ENCODE assay signal across 9 mouse cellular contexts in the genomic region with DNA sequence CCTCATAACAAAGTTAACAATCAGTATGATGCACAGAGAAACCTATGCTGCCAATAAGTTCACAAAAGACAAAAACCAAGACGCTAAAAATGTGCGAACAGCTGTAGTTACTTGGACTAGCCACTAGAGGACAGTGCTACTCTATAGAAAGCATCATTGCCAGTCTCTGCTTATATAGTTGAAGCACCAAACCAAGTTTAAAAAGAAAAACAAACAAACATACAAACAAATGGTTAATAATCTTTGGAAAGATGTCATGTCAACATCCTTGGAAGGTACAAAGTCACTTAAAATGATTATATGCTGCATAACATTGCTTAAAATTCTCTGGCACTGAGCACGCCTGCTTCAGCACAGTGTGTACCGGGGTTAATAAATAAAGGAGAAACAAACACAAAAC. TPM values are rescaled to one million over a fixed set of nuclear protein-coding genes. Genes with fewer than 3 reads are reported as not detected.
DNase-seq lines count a peak whose midpoint lies in the region; ATAC-seq and TF ChIP-seq lines count a peak whose summit lies in the region.
"Had no signal": no experiment of that assay in that cellular context is flagged by ENCODE, and none has a peak within 500 bp of the region (broad histone marks: within the 10 kb centered on the region; RNA-seq: fewer than 3 reads in every experiment).

No protein-coding gene starts in this region.

- H3K9ac ChIP-seq in hindbrain, embryonic 11.5 days (ENCODE audit: low read depth, low read length), result no peak overlapping the region
- H3K9ac ChIP-seq in lung, postnatal 0 days (replicated peaks; ENCODE audit: low read depth), result no peak overlapping the region

- H3K4me2 ChIP-seq in hindbrain, embryonic 11.5 days (replicated peaks; ENCODE audit: low read depth, low read length), result no peak overlapping the region
- H3K4me2 ChIP-seq in lung, postnatal 0 days (replicated peaks; ENCODE audit: low read depth, low read length), result no peak overlapping the region

- H3K27me3 ChIP-seq in hindbrain, embryonic 11.5 days (ENCODE audit: control insufficient read depth, insufficient read depth, low read length), result peaks cover 6% of the 10 kb centered on the region
- H3K27me3 ChIP-seq in hindbrain, embryonic 10.5 days (ENCODE audit: insufficient read depth, poor library complexity, severe bottlenecking), result peaks cover 17% of the 10 kb centered on the region
- H3K27me3 ChIP-seq in C2C12 (ENCODE audit: control insufficient read depth, insufficient read depth, insufficient read length), result no peaks in the 10 kb centered on the region
- H3K27me3 ChIP-seq in lung, postnatal 0 days (replicated peaks; ENCODE audit: insufficient read depth, low read length), result 0 out of 2 replicates have a peak, but pooled peaks cover 4% of the 10 kb centered on the region

- DNase-seq in hindbrain, embryonic 11.5 days (ENCODE audit: low spot score), result peak; percentile 56
- DNase-seq in hindbrain, embryonic 10.5 days (ENCODE audit: low spot score), result no peak
- DNase-seq in cerebellum, adult 9-11 months, result peak; percentile 50
- DNase-seq in lung, postnatal 0 days (ENCODE audit: low spot score), result peak; percentile 64
- DNase-seq in spleen, adult 18-20 months, result no peak
- no peak for DNase-seq in left cerebral cortex, postnatal 4 days

- no peak overlapping the region for H3K27ac ChIP-seq in hindbrain, embryonic 11.5 days (ENCODE audit: low read depth, low read length)
- H3K27ac ChIP-seq in hindbrain, embryonic 10.5 days, result no peak overlapping the region
- no peak overlapping the region for H3K27ac ChIP-seq in lung, postnatal 0 days (ENCODE audit: low read length)

- H3K36me3 ChIP-seq in hindbrain, embryonic 11.5 days (ENCODE audit: control insufficient read depth, insufficient read depth, low read length), result no peaks in the 10 kb centered on the region
- H3K36me3 ChIP-seq in hindbrain, embryonic 10.5 days, result no peaks in the 10 kb centered on the region
- no peaks in the 10 kb centered on the region for H3K36me3 ChIP-seq in C2C12 (ENCODE audit: control insufficient read depth, insufficient read depth)
- no peaks in the 10 kb centered on the region for H3K36me3 ChIP-seq in lung, postnatal 0 days (ENCODE audit: insufficient read depth, low read length)

- no peak overlapping the region for H3ac ChIP-seq in C2C12 (ENCODE audit: control insufficient read depth, insufficient read length, low read depth)

- no peak for TF ChIP-seq EP300 in lung, postnatal 0 days (IDR thresholded peaks at IDR 0.05)

- WGBS in hindbrain, embryonic 11.5 days, result 44% methylated on average over 4 of the region's 4 CpGs
- WGBS in hindbrain, embryonic 10.5 days, result 45% methylated on average over 4 of the region's 4 CpGs
- WGBS in lung, postnatal 0 days, result 33% methylated on average over 4 of the region's 4 CpGs

- no peaks in the 10 kb centered on the region for H3K79me3 ChIP-seq in C2C12 (ENCODE audit: low read depth)

- H3K79me2 ChIP-seq in C2C12 (ENCODE audit: control insufficient read depth, insufficient read depth), result no peaks in the 10 kb centered on the region

- peak; percentile 48 for TF ChIP-seq CTCF in C2C12 (IDR thresholded peaks at IDR 0.05; ENCODE audit: control insufficient read depth, insufficient read depth, insufficient read length)
- peak; percentile 99 for TF ChIP-seq CTCF in lung, postnatal 0 days (IDR thresholded peaks at IDR 0.05)

- no peak overlapping the region for H3K4me3 ChIP-seq in hindbrain, embryonic 11.5 days (ENCODE audit: low read depth, low read length)
- H3K4me3 ChIP-seq in hindbrain, embryonic 10.5 days, result no peak overlapping the region
- no peak overlapping the region for H3K4me3 ChIP-seq in C2C12 (ENCODE audit: insufficient read depth, poor library complexity, severe bottlenecking)
- no peak overlapping the region for H3K4me3 ChIP-seq in lung, postnatal 0 days (ENCODE audit: low read depth, low read length)
- H3K4me3 ChIP-seq: megakaryocyte, embryonic 14.5 days had no signal

- no peaks in the 10 kb centered on the region; the same call in 1 of the 2 replicates for H3K4me1 ChIP-seq in hindbrain, embryonic 11.5 days (replicated peaks; ENCODE audit: control insufficient read depth, insufficient read depth, low read length)
- peaks cover 31% of the 10 kb centered on the region for H3K4me1 ChIP-seq in hindbrain, embryonic 10.5 days (replicated peaks)
- no peaks in the 10 kb centered on the region for H3K4me1 ChIP-seq in lung, postnatal 0 days (ENCODE audit: insufficient read depth, low read depth, low read length)

- no peaks in the 10 kb centered on the region for H3K9me3 ChIP-seq in hindbrain, embryonic 11.5 days (ENCODE audit: control insufficient read depth, low read length)
- no peaks in the 10 kb centered on the region for H3K9me3 ChIP-seq in hindbrain, embryonic 10.5 days
- no peaks in the 10 kb centered on the region for H3K9me3 ChIP-seq in lung, postnatal 0 days (ENCODE audit: low read length)
- H3K9me3 ChIP-seq: megakaryocyte, embryonic 14.5 days had no signal

- intact Hi-C loops in left cerebral cortex, postnatal 4 days (cut with DNase I), result loop anchor here (5.0 kb wide), 1 partner anchor 502 kb away; no protein-coding TSS in a partner anchor

- no peak for ATAC-seq in hindbrain, embryonic 11.5 days (ENCODE audit: low FRiP score)
- no peak for ATAC-seq in lung, postnatal 0 days
- ATAC-seq in monocyte, adult 5-6 weeks (replicated peaks; ENCODE audit: insufficient number of reproducible peaks, low FRiP score, low TSS enrichment, poor library complexity, severe bottlenecking), result no peak

TF ChIP-seq in C2C12, 6 proteins besides CTCF, POLR2A, EP300 and RAD21:
- no peak for TF ChIP-seq MYOD1 (IDR thresholded peaks at IDR 0.05; ENCODE audit: control insufficient read depth, insufficient read length, low read depth)
- no peak for TF ChIP-seq FOSL1 (IDR thresholded peaks at IDR 0.05; ENCODE audit: insufficient read depth, low read length, poor library complexity, severe bottlenecking)
- no peak for TF ChIP-seq CEBPB (IDR thresholded peaks at IDR 0.05; ENCODE audit: low read depth)
- TF ChIP-seq MYOG (IDR thresholded peaks at IDR 0.05; ENCODE audit: control insufficient read depth, extremely low read depth, insufficient read length), result no peak
- no peak for TF ChIP-seq USF1 (IDR thresholded peaks at IDR 0.05; ENCODE audit: low read depth)
- TF ChIP-seq MAX (IDR thresholded peaks at IDR 0.05), result no peak

RNA-seq across cellular contexts. Expression of a gene that starts 5.6 kb away (rescaled TPM):
- 5.7 and 9.1 TPM in 2 replicates for polyA plus RNA-seq in hindbrain, embryonic 11.5 days (2014; fragmentation: Nextera tagmentation; extraction: Ambion mirVana)
- 2.7 and 4.4 TPM in 2 replicates for polyA plus RNA-seq in hindbrain, embryonic 10.5 days (2016; fragmentation: Nextera tagmentation; extraction: Ambion mirVana)
- polyA plus RNA-seq in C2C12 (2012; fragmentation: generic; extraction: Trizol), result not detected
- 0.11 and 0.14 TPM in 2 replicates for polyA plus RNA-seq in lung, postnatal 0 days (2015; fragmentation: Nextera tagmentation; extraction: Ambion mirVana)
- not detected in 3 replicates for total RNA-seq in monocyte, adult 5-6 weeks (2017)
- 10 to 100 TPM; 39.5 to 45.9 TPM for total RNA-seq in left cerebral cortex, postnatal 4 days (2021)

Comparison
In these comparisons a context has a peak if more than half of its experiments do, and no peak if none do; other contexts are left out.
1. DNase-seq: peak in hindbrain, embryonic 11.5 days (single experiment), cerebellum, adult 9-11 months (single experiment) and lung, postnatal 0 days (single experiment); none in hindbrain, embryonic 10.5 days (single experiment), spleen, adult 18-20 months (0 of 2) and left cerebral cortex, postnatal 4 days (single experiment).